Mouse (Mus musculus) embryonic fibroblast, embryonic 13.5 days (primary cell): ENCODE measurements around the gene 5031439G07Rik.

Source experiments
- CTCF ChIP-seq: IDR thresholded peaks from 2 replicates; pipeline ENCODE4 v1.5.1; 2011; ENCODE audit warnings: mild to moderate bottlenecking, control low read depth, low read length, moderate library complexity, borderline replicate concordance; ENCODE audit not compliant: insufficient read depth
- POLR2A ChIP-seq: IDR thresholded peaks from 2 replicates; pipeline ENCODE4 v1.6.1; 2011; ENCODE audit warnings: low read depth, mild to moderate bottlenecking, control low read depth, low read length, moderate library complexity

GRCm38 (mm10) chr15:84925495-84926018, 62.8 kb downstream of the 5031439G07Rik start:
- TF ChIP-seq CTCF (no peak), POLR2A (no peak)
